Mouse (Mus musculus): ENCODE measurements at regions not wholly inside any gene's neighbourhood (a gene's known extent, or its start where the extent isn't known, plus 50 kb on each side); places are given as distances from the start of the nearest gene placed in this dataset.

DNA sequence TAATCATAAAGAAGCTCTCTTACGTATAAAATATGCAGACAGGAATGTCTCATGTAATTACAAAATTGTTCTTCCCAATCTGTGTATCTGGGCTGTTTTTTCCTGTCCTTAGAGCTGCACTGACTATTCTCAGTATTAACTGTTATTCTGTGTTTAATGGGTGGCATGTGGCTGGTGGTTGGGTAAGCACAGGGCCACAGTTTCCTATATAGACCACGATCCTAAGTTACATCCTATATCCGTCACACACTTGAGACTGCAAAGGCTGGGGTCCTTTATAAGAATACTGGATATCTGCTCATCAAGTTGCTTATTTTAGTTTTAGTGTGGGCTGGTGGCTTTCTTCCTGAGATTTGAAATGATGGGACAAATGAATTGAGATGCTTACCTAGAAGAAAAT is 159.0 kb downstream of the Sox4 start:
- DNase-seq (ENCODE audit: low spot score): no peak

DNA sequence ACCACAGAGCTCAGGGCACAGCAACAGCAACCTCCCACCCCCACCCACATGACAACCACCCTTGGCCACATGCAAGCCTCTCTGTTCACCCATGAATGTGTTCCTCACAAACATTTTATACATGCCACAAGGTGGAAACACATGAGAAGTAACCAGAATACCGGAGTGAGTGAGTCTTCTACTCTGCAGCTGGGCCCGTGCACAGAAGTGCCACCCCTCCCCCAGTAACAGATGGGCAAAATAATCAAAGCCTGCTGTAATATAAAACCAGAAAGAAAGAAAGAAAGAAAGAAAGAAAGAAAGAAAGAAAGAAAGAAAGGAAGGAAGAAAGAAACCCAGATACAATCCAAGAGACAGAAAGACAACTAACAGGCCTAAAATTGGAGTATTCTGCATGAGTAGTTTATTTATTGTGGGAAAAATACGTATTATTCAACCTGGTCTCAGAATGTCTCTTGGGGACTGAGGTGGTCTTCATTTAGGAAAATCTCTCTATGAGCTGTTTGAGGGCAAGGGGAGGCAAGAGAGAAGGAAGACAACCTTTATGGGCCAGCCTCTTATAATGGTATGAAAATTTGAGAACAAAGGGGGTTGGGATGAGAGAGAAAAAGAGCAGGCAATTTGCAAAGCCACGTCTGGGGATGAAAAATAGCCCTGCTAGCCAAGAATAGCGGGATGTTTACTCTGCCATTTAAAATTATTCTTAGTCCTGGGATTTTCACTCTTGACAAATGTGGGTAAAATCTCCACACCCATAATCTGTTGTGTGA is 160.2 kb downstream of the Sox4 start:
- no peak for DNase-seq (ENCODE audit: low spot score)

GRCm38 (mm10) chr13:28792461-28793165 is 160.9 kb downstream of the Sox4 start:
- DNase-seq (ENCODE audit: low spot score): no peak

GRCm38 (mm10) chr13:28790381-28790780 is 163.1 kb downstream of the Sox4 start:
- DNase-seq (ENCODE audit: low spot score): no peak

DNA sequence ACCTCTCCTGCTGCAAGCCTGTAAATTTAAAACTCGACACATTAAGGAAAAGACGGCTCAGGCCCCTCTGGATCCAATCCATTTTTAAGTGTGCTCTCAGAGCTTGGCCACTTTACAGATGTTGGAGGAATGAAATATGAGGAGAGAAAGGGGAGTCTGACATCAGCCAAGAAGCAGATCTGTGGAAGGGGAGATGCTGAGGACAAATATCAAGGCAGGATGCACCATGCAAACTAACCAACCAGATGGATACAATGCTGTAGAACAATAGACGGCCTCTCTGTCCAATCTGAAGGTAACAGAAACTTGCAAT is 166.2 kb downstream of the Sox4 start:
- DNase-seq (ENCODE audit: low spot score): no peak

DNA sequence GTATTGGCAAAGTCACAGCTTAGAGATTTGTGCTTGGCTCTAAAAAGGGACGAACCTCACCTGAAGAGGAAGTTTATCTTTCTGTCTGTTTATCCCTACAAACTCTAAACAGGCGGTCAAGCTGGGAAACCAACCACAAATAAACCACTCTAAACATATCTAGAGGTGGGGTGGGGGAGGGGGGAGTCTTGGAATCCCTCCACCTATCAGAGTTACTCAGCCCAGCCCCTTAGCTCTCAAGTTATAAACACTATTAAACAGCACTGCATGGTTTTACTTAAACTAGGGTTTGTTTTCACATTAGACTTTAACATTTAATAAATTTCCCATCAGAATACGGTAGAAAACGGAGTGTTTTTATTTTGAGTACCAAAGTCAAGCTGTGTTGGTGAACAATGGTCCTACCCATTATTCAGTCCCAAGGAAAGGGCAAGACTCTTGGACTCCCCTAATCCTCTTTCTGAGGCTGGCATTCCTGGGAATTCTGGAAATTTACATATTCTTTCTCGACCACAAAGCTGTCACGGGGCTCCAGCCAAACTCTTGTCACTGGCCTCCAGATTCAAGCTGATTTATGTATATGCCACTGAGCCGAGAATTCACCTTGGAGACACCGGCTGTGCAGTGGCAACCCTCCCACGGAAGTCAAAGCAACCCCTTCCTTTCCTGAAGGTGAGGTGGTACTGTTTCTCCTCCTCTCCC is 166.7 kb downstream of the Sox4 start:
- DNase-seq (ENCODE audit: low spot score): no peak

- peak; percentile 33 for DNase-seq (ENCODE audit: low spot score)
These were observed 170.8 kb downstream of the Sox4 start for GRCm38 (mm10) chr13:28782497-28783246.

- DNase-seq (ENCODE audit: low spot score): no peak
These were observed 171.4 kb downstream of the Sox4 start for GRCm38 (mm10) chr13:28782081-28782480.

DNA sequence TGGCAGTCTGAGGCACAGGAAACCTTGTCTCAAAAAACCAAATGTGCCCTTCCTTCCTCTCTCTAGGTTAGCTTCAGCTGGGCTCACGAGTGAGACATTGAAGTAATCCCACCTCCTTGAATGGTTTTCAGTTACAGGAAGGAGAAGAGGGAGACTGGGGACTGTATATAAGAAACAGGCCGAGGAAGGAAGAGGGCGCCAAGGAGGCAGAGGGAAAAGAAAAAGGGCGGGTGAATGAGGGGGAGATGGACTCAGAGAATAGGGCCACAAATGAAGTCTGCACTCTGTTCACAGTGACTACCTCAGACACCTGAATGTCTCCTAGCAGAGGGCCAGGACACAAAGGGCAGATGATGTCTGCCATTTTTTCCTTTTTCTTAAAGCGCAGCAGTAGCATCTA is 171.9 kb downstream of the Sox4 start:
- DNase-seq (ENCODE audit: low spot score): no peak

DNA sequence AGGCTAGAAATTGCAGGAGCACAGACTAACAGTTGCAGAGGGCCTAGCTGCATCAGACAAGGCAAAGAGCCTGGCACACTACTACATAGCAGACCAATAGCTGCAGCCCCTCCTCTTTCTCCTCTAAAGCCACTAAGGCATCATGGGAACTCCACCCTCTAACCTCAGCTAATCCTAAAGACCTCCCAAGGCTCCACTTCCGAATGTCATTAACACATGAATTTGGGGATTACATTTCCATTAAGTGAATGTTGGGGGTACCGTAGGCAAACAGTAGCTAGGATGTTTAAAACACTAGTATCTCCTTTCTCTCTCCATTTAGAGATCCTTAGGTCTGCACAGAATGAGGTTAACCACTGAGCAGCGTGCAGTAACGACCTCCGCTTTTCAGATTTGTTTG is 173.1 kb downstream of the Sox4 start:
- no peak for DNase-seq (ENCODE audit: low spot score)

GRCm38 (mm10) chr13:28775142-28775815 is 178.2 kb downstream of the Sox4 start:
- DNase-seq (ENCODE audit: low spot score): no peak

- DNase-seq (ENCODE audit: low spot score): no peak
These were observed 178.9 kb downstream of the Sox4 start for GRCm38 (mm10) chr13:28774649-28775048.

DNA sequence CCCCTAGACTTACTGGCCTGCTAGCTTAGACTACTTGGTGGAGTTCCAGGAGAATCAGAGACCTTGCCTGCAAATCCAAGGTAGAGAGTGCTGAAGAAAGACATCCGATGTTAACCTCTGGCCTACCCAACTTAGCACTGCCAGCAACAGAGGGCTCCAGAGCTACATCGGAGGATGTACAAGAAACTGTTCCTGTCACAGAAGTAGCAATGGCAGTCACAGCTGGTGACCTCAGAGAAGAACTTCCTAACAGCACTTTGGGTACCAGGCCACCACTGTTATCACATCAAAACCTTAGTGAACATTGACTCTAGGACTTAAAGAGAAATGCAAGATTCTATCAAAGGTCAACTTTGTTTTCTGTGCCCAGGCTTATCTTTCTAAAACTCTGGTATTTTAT is 180.0 kb downstream of the Sox4 start:
- DNase-seq (ENCODE audit: low spot score): no peak

- no peak for DNase-seq (ENCODE audit: low spot score)
These were observed 183.0 kb downstream of the Sox4 start for GRCm38 (mm10) chr13:28770531-28770930.

DNA sequence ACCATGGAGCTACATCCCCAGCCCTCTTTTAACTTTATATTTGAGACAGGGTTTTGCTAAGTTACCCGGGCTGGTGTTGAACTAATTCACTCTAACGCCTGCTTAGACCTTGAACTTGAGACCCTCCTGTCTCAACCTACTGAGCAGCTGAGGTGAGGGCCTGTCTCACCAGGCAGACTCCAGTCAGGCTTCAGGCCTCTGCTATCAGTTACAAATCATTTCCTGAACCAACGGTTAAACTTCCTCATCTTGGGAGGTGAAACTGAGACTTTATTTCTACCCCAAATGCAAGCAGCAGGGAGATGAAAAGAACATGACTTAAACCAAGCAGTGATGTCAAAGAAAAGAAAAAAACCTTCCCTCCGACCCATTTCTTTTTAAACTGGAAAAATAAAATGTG is 183.5 kb downstream of the Sox4 start:
- DNase-seq (ENCODE audit: low spot score): no peak

DNA sequence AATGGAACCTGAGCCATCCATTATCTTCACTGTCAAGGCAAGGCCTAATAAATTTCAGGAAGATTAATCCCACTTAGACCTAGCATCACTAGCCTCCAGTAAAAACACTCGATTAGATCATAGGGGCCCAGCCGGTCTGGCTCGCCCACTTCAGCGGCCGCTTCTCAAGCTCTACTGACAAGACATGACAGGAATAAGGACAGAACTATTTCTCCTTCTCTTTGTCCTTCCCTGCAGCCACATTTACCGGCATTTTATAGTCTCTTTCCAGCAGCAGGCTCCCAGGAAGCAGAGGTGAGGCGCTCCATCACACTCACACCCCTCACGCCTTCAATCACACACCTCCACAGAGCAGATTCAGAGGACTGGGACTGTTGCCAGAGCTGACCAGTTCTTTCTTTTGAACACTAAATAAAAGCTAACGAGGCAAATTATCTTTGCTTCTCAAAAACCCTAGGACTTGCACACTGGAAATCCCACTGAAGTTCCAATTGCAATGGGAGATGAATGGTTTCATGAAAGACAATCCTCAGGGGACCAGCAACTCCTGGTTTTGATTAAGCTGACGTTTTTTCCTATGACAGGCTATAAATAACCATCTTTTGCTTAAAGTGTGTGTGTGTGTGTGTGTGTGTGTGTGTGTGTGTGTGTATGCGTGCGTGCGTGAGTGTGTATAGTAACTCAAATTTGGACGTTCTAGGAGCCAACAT is 184.6 kb downstream of the Sox4 start:
- DNase-seq (ENCODE audit: low spot score): peak; percentile 66

DNA sequence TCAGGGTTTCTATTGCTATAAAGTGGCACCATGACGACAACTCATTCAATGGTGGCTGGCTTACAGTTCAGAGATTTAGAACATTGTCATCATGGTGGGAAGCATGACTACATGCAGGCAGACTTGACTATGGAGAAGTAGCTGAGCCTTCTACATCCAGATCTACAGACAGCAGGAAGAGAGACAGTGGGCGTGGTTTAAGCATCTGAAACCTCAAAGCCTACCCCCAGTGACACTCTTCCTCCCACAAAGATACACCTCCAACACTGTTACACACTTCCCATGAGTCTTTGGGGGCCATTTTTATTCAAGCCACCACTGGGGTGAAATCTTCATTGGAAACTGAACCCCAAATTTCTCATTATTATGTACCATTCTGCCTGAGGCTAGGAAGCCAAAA is 191.0 kb downstream of the Sox4 start:
- no peak for DNase-seq (ENCODE audit: low spot score)

DNA sequence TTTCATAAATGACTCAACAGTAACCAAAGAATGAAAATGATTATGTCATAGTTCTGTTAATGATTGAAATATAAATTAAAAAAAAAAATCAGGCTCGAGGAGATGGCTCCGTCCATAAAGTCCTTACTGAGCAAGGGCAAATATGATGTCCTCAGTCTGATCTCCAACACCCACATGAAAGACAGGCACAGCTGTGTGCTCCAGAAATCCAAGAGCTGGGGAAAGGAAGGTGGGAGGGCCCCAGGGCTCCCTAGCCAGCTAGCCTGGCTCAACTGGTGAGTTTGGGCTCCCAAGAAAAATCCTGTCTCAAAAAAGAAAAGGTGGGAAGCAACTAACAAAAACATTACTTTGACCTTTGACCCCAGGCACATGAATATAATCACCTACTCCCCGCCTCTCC is 194.5 kb downstream of the Sox4 start:
- no peak for DNase-seq (ENCODE audit: low spot score)

- DNase-seq (ENCODE audit: low spot score): peak; percentile 44
These were observed 195.5 kb downstream of the Sox4 start for GRCm38 (mm10) chr13:28757846-28758522.

DNA sequence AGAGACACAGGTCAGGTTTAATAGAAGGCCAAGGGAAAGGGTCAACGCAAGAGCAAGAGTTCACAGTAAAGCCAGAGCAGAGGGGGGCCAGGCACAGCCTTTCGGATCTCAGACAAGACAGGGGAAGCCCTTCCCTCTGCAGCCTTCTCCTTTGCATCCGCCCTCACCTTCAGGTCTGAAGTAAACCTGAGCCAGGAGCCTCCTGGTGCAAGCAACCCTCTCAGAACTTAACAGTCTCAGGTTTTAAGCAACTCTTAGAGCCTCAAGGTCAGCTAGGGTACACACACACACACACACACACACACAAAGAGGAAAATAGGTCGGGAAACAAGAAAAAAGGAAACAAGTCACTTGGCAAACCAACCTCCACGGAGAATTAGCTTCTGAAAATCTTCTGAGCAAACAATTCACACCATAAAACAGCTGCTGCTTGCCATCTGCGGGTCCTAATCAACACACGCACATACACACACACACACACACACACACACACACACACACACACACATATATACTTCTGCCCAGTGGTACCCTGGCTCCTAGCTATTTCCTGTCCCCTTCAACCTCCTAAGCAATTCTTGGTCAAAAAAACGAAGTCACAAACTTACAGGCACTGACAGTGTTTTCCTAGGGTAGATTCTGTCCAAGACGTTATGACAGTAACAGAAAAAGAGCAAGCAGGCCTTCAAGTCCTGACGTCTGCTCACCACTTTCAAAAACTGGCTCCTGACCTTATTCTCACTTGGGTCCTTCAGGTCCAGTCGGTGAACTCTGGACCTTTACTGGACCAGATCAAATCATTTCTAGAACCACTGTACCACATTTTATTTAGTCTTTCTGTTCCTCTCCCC is 196.4 kb downstream of the Sox4 start:
- DNase-seq (ENCODE audit: low spot score): peak; percentile 24

All from MN1 (cell line).